Mouse (Mus musculus): Measurements from ENCODE around the gene Hsph1.

The Hsph1 gene

DNA sequence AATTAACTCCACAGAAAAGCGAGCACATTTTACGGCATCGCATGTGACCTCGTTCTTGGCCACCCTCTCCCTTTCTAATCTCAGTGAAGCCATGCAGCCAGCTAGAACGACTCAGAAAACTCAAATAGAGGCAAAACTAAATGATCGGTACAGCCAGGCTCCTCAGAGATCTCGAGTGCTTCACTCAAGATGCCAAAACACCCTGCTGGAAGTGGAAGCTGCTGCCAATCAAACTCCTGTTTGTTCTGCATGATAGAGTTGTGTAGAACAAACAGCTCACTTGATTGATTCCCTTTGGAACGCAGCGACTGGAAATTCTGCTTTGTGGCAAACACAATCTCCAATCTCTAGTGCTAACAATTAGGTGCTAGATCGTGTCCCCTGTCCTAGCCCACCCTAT is 59.2 kb downstream of the Hsph1 start:
- Histone ChIP-seq H3K4me3 (replicated peaks; ENCODE audit: low read length) (no peak overlapping the region), H3K9me3 (ENCODE audit: low read length) (no peaks in the 10 kb centered on the region), H3K36me3 (ENCODE audit: insufficient read depth, low read length) (no peaks in the 10 kb centered on the region), H3K4me1 (replicated peaks; ENCODE audit: low read depth, low read length) (peaks cover 7% of the 10 kb centered on the region), H3K27me3 (ENCODE audit: insufficient read depth, low read length) (peaks cover 29% of the 10 kb centered on the region)
- no peak for TF ChIP-seq NANOG (IDR thresholded peaks at IDR 0.05; ENCODE audit: borderline replicate concordance, low read length)
- TF ChIP-seq POU5F1 (IDR thresholded peaks at IDR 0.05; ENCODE audit: borderline replicate concordance, low read length) = no peak
- TF ChIP-seq CTCF (conservative IDR thresholded peaks at IDR 0.05; ENCODE audit: low read length) = no peak

GRCm38 (mm10) chr5:149568993-149569392 is 67.2 kb downstream of the Hsph1 start:
- H3K4me3 ChIP-seq (replicated peaks; ENCODE audit: low read length) = no peak overlapping the region
- no peak for TF ChIP-seq CTCF (conservative IDR thresholded peaks at IDR 0.05; ENCODE audit: low read length)
- TF ChIP-seq POU5F1 (IDR thresholded peaks at IDR 0.05; ENCODE audit: borderline replicate concordance, low read length) = no peak
- no peaks in the 10 kb centered on the region for H3K9me3 ChIP-seq (ENCODE audit: low read length)
- H3K4me1 ChIP-seq (replicated peaks; ENCODE audit: low read depth, low read length) = peaks cover 40% of the 10 kb centered on the region
- H3K27me3 ChIP-seq (ENCODE audit: insufficient read depth, low read length) = peaks cover 3% of the 10 kb centered on the region; the same call in 1 of the 2 replicates
- no peaks in the 10 kb centered on the region for H3K36me3 ChIP-seq (ENCODE audit: insufficient read depth, low read length)

- no peaks in the 10 kb centered on the region for H3K36me3 ChIP-seq (ENCODE audit: insufficient read depth, low read length)
Measured at GRCm38 (mm10) chr5:149566957-149567356, 69.2 kb downstream of the Hsph1 start.

DNA sequence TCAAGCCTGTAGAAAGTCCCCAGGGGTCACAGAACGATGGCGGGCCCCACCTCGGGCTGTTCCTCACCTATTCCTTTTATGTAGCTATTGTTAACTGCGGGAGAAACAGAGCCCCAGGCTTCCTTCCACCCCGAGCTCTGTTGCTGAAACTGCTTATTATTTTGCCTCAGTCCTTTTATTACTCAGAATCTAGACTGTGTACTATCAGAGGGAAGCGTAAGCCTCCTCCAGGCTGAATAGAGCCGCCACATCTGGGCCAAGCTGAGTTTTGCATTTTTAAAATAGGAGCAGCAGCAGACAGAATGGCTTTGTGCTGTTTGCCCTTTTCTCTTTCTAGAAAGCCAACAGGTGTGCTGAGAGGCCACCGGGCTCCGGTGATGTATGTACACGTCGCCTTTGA is 70.2 kb downstream of the Hsph1 start:
- no peak for TF ChIP-seq POU5F1 (IDR thresholded peaks at IDR 0.05; ENCODE audit: borderline replicate concordance, low read length)
- TF ChIP-seq NANOG (IDR thresholded peaks at IDR 0.05; ENCODE audit: borderline replicate concordance, low read length) = no peak
- no peak for TF ChIP-seq CTCF (conservative IDR thresholded peaks at IDR 0.05; ENCODE audit: low read length)
- Histone ChIP-seq H3K4me3 (replicated peaks; ENCODE audit: low read length) (no peak overlapping the region), H3K27me3 (ENCODE audit: insufficient read depth, low read length) (peaks cover 3% of the 10 kb centered on the region; the same call in 1 of the 2 replicates), H3K4me1 (replicated peaks; ENCODE audit: low read depth, low read length) (peaks cover 48% of the 10 kb centered on the region), H3K36me3 (ENCODE audit: insufficient read depth, low read length) (no peaks in the 10 kb centered on the region), H3K9me3 (ENCODE audit: low read length) (no peaks in the 10 kb centered on the region)

More at GRCm38 (mm10) chr5:149566957-149567356, 69.2 kb downstream of the Hsph1 start:
- Histone ChIP-seq H3K27me3 (ENCODE audit: insufficient read depth, low read length) (peaks cover 3% of the 10 kb centered on the region; the same call in 1 of the 2 replicates), H3K4me3 (replicated peaks; ENCODE audit: low read length) (no peak overlapping the region), H3K9me3 (ENCODE audit: low read length) (no peaks in the 10 kb centered on the region), H3K4me1 (replicated peaks; ENCODE audit: low read depth, low read length) (peaks cover 48% of the 10 kb centered on the region)
- TF ChIP-seq CTCF (conservative IDR thresholded peaks at IDR 0.05; ENCODE audit: low read length) (no peak), NANOG (IDR thresholded peaks at IDR 0.05; ENCODE audit: borderline replicate concordance, low read length) (no peak), POU5F1 (IDR thresholded peaks at IDR 0.05; ENCODE audit: borderline replicate concordance, low read length) (no peak)

Measured in E14TG2a.4 (cell line).